Mouse (Mus musculus) CD4-positive, CD25-positive, alpha-beta regulatory T cell, adult 2 months (primary cell): ENCODE measurements around the gene Aip.
"Not testable (repeated sequence)": the region's sequence is repeated elsewhere in the genome, so short reads cannot be mapped to it uniquely, and the experiment has no call there.

ENCODE experiments used
- DNase-seq: peaks from one replicate; pipeline ENCODE4 v3.0.0-alpha.2; 2012; ENCODE audit warnings: low read depth, low spot score

Gene Aip

DNA sequence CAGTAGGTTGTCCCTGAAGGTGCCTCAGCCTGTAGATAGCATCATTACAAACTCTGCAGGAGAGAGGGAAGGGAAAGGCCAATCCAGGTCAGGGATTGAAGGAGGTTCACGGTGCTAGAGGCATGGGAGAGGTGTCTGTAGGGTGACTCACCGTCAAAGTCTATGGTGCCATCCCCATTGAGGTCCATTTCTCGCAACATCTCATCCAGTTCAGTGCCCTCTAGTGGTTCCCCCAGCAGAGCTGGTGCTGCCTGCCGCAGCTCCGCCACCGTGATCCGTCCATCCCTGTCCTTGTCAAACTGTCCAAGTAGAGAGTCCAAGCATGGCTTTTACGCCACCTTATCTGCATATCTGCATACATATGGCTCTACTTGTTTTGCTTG lies 10.3 kb upstream of the Aip start:
- DNase-seq, result peak; percentile 66

DNA sequence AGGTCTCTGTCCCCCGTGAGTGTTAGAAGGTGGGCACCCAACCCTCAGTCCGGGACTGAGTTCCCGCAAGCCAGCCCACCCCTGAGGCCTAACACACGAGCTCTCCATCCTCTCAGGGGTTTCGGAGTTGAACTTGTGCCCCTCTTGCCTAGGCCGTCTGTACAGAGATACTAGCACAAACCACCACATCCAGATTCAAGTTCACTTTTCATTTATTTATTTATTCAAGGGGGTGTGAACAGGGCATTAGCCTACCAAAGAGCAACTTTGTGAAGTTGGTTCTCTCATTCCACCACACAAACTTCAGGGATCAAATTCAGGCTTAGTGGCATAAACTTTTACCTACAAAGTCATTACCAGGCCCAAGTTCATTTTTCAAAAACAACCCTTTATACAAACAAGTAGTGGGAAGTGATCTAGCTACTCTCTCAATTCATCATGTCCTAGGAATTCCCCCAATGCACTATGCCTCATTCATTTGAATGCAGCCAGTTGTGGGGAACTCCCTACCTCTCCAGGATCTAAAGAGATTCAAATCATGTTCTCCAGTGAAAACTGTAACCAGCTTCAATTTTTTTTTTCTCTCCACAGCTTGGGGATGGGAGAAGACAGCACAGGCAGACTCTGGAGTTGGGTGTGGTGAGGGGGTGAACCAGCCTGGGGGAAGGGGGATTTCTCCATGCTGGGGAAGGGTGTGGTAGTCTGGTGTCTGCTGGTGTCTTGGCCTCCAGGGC lies 9.7 kb upstream of the Aip start:
- peak; percentile 45 for DNase-seq

DNA sequence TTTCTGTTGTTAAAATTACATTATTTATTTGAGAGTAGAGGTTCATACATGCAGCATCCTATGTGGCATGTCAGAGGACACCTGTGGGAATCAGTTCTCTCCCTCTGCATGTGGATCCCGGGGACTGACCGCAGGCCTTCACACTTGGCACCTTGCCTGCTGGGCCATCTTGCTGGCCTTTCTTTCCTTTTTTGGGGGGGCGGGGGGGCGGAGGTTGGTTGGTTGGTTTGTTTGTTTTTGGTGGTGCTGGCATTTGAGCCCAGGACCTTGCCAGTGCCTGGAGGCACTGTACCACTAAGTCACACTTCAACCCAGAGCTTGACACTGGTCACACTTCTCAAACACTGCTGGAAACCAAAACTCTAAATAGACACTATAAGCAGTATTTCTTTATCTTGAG lies 8.7 kb upstream of the Aip start:
- no peak for DNase-seq

DNA sequence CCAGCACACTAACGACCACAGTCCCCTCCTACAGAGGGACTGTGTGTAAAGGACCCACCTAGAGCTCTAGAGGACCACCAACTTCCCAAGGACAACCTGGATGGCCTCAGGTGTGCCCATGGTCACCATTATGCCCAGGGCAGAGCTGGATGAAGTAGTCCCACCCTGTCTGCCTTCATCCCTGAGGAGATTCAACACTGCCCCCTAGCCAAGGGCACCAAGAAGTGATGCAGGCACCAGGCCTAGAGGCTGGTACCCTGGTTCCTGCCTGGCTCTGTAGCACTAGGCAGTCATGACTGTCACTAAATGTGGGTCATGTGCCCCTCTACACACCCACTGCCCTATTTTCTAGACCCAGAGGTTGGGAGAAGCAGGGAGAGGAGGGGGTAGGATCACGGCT lies 6.1 kb upstream of the Aip start:
- DNase-seq, result no peak

DNA sequence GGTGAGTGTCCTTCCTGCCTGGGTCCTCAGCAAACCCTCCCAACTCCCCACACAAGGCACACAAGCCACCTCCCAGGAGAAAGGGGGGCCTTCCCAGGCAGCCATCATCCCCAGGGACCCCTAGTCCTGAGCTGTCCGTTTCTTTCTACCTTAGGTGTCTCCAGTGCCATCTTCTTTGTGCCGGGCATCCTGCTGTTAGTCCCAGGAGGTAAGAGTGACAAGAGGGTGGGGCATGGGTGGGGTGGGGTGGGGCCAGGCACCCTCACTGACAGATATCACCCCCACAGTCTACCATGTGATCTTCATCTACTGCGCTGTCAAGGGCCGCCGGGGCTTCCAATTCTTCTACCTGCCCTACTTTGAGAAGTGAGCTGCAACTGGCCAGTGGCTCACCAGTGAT lies 5.4 kb upstream of the Aip start:
- no peak for DNase-seq

DNA sequence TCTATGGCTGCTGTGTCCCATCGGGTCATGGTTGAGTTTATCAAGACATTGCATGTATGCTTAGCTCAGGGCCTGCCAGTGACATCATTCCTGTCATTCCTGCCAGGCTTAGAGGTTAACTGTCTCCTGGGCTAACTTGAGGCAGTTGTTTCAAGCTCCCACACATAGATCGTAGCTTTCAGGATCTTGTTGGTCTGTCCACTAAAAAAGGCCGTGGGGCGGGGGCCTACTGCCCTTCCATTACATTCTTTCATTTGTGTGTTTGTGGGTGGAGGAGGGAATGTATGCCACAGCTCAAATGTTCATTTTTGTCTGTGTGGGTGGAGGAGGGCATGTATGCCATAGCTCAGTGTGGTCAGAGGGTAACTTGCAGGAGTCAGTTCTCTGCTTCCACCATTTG lies 4.4 kb upstream of the Aip start:
- DNase-seq, result no peak

DNA sequence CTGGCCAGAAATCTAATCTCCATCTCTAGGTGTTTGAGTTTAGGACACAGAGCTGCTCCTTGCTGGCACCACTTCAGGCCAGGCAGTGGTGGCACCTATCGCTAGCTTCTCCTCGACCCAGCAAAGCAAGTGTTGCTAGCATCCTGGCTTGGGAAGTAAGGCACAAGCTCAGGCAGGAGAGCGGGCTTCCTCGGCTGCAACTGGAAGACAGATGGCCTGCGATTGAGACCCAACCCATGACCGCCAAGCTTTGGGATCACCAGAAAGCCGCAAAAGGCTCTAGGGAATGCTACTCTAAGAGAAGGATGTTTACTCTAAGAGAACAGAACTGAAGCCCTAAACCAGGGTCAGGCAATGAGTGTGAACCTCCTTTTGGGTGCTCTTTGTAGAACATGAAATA lies 3.8 kb upstream of the Aip start:
- DNase-seq, result no peak

DNA sequence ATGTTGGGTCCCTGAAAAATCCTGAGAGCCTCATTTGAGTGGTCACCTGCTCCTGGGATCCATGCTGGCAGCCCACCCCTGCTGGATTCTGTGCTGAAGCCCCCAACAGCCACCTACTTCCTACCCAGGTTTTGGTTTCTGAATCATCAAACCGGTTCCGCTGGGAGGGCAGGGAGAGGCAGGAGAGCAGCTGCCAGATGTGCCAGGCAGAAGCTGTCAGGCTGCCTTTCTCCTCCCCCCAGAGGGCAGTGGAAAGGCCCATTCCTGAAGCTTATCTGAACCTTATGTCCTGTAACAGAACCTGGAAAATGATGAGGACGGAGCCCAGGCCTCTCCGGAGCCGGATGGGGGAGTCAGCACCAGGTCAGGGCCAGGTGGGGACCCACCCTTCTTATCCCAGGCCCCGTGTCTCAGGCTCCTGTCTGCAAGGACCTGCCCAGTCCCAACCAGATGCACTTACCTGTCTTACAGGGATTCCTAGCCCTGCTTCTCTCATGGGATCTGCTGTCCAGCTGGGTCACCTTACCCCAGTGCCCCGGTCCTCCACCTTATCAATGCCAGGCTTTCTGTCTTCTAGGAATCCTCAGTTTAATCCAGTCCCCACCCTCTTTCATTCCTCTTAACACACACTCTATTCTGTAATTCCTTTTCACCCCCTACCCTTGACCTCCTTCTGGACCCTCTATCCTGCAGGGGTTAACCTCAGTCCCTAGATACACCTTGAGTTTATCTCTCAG lies 1.3 kb upstream of the Aip start:
- no peak for DNase-seq

DNA sequence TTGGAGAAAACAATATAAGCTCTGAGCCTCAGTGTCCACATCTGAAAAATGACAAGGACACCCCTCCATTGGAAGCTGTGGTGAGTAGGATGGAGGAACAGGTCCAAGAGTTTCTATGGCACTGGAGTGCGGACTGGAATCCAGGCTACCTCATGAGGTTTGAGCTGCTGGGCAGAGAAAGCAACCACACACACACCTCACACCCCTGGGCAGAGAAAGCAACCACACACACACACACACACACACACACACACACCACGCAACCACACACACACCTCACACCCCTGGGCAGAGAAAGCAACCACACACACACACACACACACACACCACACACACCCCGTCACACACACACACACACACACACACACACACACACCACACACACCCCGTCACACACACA lies 390 bp downstream of the Aip start:
- not testable (repeated sequence) for DNase-seq

DNA sequence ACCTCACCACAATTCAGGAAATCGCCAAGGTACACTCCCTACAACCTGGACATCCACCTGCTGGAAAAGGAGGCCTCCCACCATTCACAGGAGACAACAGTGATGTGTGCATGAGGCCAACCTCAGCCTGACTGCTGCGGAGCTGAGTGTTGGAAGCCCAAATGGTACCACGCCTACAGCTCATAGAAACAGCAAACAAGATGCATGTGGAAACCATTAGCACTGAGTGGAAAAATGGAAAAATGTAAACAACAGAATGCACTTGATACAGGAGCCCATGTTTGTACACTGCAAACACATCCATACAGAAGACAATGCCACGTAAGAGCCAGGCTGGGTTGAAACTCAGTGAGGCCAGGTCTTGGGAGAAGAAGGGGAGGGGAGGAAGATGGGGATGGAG lies 1.2 kb downstream of the Aip start:
- no peak for DNase-seq

DNA sequence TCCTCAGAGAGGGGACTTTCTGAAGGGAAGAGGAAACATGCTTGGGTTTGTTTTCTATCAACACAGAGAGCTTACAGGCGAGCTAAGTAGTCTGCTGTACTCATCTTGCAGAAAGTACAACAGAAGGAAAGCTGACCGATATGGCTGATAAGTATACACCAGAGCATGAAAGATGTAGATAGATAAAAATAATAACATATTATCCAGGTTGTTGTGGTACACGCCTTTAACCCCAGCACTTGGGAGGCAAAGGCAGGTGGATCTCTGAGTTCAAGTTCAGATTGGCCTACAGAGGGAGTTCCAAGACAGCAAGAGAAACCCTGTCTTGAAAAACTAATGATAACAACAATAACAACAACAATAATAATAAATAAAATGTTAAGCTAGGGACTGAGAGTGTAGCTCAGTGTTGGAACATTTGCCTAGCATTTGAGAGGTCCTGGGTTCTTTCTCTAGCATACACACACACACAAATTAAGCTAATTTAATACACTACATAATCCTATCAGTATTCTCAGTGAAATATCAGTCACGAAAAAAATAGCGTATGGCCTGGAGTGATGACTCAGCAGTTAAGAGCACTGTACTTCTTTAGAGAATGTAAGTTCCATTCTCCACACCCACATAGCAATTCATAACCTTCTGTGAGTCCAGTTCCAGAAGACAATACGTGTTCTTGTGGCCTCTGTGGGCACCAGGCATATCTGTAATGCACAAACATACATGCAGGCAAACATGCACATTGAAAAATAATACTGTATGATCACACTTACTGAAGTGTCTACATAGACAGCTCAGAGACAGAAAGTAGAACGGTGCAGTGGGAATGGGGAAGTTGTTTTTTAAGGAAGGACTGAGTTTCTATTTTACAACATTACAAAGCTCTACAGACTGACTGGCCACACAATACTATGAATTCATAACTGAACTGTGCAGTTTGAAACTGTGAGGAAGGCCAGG lies 3.0 kb downstream of the Aip start:
- DNase-seq, result peak; percentile 43

DNA sequence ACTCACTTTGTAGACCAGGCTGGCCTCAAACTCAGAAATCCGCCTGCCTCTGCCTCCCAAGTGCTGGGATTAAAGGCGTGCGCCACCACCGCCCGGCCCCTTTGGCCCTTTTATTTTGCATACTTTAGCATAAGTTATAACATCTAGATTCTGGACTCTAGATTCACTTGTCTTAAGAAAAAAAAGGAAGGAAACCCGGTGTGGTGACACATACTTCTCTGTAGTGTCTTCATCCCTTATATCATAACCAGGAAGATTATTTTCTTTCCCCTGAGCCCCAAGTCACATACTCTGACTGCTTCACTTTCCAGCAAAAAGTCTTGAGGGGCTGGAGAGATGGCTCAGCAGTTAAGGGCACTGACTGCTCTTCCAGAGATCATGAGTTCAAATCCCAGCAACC lies 3.8 kb downstream of the Aip start:
- DNase-seq, result not testable (repeated sequence)

DNA sequence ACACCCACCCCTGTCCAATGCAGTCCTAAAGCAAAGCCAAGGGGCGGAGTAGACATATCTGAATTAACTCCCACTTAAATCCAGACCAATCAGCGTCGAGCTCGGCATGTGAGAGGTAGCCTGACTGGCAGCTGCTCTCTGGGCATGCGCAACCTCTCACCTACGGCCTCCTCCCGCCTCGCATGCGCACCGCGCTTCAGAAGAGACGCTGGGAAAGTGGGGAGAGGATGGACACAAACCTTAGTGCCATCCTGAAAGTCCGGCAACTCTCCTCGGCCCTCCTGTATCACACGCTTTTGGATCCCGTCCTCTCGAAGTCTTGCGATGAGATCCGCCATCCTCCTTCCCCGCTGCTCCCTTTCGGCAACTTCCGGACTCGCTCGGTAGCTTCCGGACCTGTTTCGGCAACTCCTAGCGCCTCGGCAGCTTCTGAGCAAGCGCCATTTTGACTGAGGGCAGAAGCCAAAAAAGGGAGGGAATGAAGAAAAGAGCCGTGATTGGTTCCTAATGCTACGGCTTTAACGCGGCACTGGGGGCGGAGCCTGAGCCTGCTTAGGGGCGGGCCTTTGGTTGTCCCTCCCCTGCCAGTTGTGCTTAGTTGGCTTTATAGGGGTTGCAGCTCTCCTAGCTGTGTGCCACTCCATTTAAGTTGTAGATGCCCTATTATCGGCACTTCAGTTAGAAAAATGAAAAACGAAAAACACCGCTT lies 4.4 kb downstream of the Aip start:
- peak; percentile 99 for DNase-seq

DNA sequence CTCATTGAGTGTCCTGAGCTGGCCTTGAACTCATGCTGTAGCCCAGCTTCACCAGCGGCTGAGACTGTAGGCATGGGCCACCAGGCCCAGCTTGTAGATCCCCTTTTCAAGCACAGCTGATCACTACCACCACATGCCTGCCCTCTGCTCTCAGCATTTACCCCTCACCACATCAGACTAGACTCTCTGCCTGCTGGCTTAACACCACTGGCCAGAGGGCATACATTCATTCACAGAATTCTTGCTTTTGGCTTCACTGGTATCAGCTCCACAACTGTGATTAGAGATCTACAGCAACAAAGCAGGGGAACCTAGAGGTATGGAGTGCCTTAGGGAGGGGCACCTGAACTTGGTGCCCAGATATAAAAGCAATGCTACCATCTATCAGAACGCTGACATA lies 5.2 kb downstream of the Aip start:
- DNase-seq, result peak; percentile 52

DNA sequence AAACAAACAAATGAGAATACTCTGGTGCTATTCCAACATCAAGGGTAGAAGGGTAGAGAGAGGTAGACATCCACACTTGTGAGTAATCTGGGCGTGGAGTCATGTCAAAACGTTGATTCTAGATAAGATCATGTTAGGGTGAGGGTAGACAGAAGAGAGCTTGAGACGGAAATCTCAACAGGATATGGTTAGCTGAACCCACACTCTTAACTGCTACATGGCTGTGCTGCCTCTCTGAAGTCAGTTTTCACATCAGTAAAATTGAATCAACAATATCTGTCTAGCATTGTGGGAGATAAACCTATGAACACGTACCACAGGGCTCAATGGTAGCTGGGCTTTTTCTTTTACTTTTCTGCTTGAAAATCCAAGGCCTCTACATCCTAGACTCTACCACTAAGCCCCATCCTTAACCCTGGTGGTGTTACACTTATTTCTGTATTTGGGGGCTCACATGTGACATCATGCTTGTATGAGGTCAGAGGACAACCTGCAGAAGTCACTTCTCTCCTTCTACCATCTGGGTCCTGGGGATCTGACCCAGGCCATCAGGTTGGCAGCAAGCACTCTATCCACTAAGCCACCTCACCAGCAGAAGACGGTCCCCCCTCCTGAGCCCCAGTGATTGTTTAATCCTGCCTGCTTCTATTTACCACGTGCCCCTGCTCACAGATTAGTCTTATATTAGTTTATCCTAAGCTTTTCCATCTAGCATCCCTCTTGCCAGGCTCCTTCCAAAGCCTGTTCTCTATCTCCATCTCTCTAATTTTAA lies 5.8 kb downstream of the Aip start:
- peak; percentile 91 for DNase-seq

DNA sequence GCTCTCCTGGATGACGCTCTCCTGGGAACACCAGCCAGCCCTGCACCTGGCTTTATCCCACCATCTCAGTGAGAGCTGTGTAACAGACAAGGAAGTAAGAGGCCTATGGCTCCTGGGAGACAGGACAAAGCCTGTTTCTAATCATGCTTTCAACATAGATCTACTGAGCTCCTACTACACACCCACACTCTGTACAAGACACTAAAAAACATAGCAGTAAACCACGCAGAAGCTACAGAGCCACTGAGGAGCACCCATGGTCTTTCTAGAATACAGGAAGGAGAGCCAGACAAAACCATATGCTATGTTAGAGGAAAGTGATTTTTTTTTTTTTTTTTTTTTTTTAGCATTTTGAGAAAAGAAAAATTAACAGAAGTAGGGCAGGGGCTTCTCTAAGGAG lies 7.3 kb downstream of the Aip start:
- DNase-seq, result no peak

DNA sequence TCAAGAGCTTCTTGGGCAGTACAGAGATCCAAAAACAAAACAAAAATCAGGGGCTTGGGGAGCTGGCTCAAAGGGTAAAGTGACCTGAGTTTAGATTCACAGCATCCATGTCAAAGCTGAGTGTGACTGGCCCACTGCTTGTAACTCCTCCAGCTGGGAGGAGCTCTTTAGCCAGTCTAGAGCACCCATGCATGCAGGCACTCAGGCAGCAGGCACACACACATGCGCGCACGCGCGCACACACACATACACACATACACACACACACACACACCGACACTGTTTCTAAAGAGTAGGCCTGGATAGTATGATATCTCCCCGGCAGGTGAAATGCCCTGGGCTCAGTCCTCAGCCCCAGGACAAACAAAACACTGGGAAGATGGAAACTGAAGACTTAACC lies 8.7 kb downstream of the Aip start:
- peak; percentile 50 for DNase-seq

DNA sequence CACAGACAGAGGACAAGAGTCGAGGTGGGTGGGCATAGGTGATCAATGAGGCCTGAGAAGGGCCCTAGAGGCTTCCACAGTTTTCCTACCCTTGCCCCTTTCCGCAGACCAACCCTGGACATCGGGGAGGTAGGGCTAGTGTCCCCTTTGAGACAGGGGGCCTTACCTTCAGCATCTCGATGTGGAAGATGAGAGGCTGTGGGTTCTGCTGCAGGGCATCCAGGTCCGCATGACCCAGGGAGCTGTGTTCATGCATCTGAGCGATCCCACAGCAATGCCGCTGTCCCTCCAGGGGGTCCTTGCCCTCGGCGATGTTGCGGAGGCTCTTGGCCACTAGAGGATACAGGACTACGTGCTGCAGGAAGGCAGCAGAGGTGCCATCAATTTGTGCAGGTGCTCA lies 9.8 kb downstream of the Aip start:
- DNase-seq, result no peak

DNA sequence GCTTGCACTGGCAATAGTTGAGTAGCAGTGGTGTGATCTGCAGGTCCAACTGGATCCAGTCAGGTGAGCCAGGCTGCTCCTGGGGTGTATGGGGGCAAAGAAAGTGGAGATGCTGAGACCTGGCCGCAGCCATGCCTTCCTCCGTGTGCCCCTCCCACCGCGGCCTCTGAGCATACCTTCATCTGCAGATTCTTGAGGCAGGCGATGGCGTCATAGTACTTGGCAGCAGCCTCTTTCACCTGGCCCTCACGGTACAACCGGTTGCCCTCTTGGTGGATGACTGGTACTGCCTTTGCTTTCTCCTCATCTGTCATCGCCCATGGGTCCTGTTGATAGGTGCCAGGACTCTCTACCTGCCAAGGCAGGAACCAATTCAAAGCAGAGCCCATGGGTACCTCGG lies 10.5 kb downstream of the Aip start:
- DNase-seq, result no peak

DNA sequence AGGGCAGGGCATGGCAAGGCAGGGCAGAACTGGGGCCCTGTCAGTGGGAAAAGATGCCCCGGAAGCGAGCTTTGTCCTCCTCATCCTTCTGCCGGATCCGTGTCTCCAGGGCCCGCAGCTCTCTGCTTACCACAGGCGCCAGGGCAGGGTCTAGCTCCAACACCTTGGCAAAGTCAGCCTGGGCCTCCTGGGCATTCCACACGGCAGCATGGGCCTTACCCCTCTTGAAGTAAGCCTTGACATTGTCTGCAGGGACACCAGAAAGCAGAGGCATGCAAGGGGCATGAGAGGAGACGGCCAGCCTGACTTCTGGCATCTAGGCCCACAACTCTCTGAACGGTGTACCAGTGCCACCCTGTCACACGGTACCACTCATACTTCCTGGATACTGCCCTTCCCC lies 11.1 kb downstream of the Aip start:
- DNase-seq, result no peak

DNA sequence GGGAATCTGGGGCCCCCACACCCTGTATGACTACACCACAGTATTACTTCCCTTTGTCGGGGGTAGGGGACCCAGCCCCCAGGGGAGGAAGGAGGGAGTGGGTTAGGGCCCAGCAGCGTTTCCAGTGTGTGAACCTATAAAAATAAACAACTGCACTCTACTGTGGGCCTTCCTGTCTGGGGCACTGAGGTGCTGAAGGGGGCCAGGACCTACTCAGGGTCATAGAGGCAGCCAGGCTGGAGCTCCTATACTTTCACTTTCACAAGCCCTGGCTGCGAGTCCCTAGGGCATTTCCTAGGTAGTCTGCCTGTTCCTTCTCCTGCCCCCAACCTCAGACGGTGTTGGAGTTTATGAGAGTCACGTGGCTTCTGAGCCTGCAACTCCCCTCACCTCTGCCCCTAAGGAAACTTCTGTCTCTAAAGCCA lies 11.8 kb downstream of the Aip start:
- peak; percentile 76 for DNase-seq
